Mouse (Mus musculus) heart, embryonic 16.5 days (tissue): ENCODE measurements around the gene Slc11a1. TPM values are rescaled to one million over a fixed set of nuclear protein-coding genes. Genes with fewer than 3 reads are reported as not detected.

Source experiments
- ATAC-seq: fragments of 200-750 bp; cut with Nextera tagmentation; replicated peaks from 2 replicates; pipeline ENCODE4 v1.8.0; 2017; ENCODE audit warnings: moderate number of reproducible peaks; ENCODE audit not compliant: insufficient read depth, low FRiP score; ENCODE audit errors: extremely low read depth
- H3K27ac ChIP-seq: fragments of 300-500 bp; sonication (generic); 2 replicates; pipeline ENCODE4 v1.5.1; 2014; ENCODE audit warnings: mild to moderate bottlenecking, low read length, control low read depth, moderate library complexity
- H3K27me3 ChIP-seq: fragments of 300-500 bp; sonication (generic); 2 replicates; pipeline ENCODE4 v1.6.1; 2014; ENCODE audit warnings: low read length, mixed read lengths; ENCODE audit not compliant: control insufficient read depth, insufficient read depth
- H3K36me3 ChIP-seq: fragments of 300-500 bp; sonication (generic); 2 replicates; pipeline ENCODE4 v1.6.1; 2014; ENCODE audit not compliant: control insufficient read depth, insufficient read depth
- H3K4me1 ChIP-seq: fragments of 300-500 bp; sonication (generic); 2 replicates; pipeline ENCODE4 v1.6.1; 2014; ENCODE audit warnings: low read length, mixed read lengths; ENCODE audit not compliant: control insufficient read depth, insufficient read depth
- H3K4me2 ChIP-seq: fragments of 300-500 bp; sonication (generic); 2 replicates; pipeline ENCODE4 v1.6.1; 2014; ENCODE audit warnings: low read depth, mild to moderate bottlenecking, control low read depth, low read length
- H3K4me3 ChIP-seq: fragments of 300-500 bp; sonication (generic); 2 replicates; pipeline ENCODE4 v1.5.1; 2014; ENCODE audit warnings: mild to moderate bottlenecking, control low read depth, low read length
- H3K9ac ChIP-seq: fragments of 300-500 bp; sonication (generic); 2 replicates; pipeline ENCODE4 v1.6.1; 2014; ENCODE audit warnings: low read length, control low read depth
- H3K9me3 ChIP-seq: fragments of 300-500 bp; sonication (generic); replicated peaks from 2 replicates; pipeline ENCODE4 v1.6.1; 2016; ENCODE audit warnings: low read length; ENCODE audit not compliant: control insufficient read depth
- WGBS: fragments of 180-500 bp; shearing (Covaris S2); extraction: QIAGEN DNeasy Blood & Tissue Kit; methylation state at CpG from one replicate; pipeline ENCODE4 v1.1.7; 2014; 5-methylcytosine and 5-hydroxymethylcytosine counted together
- polyA plus RNA-seq: library from polyadenylated mRNA; unstranded; fragments of >200 nt; fragmentation: Nextera tagmentation; extraction: Ambion mirVana; gene quantifications from 2 replicates; pipeline ENCODE4 v1.2.1, GENCODE M21; 2015

The Slc11a1 gene
- polyA plus RNA-seq, 1 experiment from 2014 or later, result 4.3 TPM

DNA sequence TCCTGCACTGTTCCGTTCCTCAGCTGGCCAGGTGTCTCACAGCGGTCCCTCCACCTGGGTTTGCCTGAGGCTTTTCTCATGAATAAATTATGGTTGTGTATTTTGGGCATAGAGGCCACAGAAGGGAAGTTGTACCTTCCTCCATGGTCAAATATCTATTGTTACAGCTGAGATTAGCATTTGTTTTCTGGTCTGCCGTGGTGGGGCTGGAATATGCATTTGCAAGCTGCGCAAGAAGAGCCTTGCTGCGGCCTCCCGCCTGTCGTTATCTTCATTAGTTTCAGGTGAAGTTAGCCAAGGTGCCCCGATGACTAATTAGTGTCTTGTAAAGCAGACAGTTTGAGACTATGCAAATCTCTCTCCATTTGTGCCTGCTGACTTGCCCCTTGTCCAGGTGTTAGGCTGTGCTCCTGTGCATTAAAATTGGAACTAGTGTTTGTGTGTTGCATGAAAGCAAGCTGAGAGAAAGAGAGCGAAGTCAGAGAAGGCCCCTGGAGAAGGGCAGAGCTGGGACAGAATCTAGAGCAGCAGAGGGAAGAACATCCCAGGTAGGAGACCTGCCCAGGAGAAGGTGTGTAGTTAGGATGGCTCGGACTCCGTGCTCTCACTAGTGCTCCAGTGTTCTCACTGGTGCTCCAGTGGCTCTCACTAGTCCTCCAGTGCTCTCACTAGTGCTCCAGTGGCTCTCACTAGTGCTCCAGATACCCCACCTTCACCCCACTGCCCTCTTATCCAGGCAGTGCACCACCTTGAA lies 30.7 kb upstream of the Slc11a1 start:
- H3K27ac ChIP-seq, result no peak overlapping the region
- H3K9me3 ChIP-seq, result no peaks in the 10 kb centered on the region
- H3K9ac ChIP-seq, result no peak overlapping the region
- H3K4me3 ChIP-seq, result no peak overlapping the region
- H3K4me1 ChIP-seq, result peaks cover 5% of the 10 kb centered on the region; the same call in 1 of the 2 replicates
- no peak for ATAC-seq
- 82% methylated on average over 11 of the region's 11 CpGs for WGBS
- H3K4me2 ChIP-seq, result no peak overlapping the region
- 0 out of 2 replicates have a peak, but pooled peaks cover 2% of the 10 kb centered on the region for H3K36me3 ChIP-seq
- H3K27me3 ChIP-seq, result no peaks in the 10 kb centered on the region

DNA sequence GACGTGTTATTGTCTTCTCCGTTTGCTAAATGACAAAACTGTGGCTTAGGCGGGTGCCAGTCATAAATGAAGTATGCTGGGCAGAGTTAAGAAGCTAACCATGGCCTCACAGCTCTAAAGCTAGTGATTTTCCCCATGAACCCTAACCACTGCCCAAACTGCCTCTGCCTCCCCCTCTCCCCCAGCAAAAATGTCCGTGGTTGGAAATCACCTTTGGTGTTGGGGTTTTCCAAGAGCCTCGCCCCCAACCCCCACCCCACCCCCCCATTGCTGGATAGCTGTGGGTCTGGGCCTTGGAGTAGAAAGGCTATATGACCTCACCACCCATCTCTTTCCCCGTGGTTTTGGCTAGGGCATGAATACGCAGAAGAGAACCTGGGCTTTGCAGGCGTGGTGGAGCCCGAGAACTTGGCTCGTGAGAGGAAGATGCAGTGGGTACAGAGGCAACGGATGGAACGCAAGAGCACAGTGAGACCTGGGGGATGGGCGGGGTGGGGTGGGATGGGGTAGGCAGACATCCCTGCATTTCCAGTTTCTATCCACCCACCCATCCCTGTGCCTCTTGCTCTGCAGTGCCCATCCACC lies 23.7 kb upstream of the Slc11a1 start:
- 84% methylated on average over 13 of the region's 13 CpGs for WGBS

DNA sequence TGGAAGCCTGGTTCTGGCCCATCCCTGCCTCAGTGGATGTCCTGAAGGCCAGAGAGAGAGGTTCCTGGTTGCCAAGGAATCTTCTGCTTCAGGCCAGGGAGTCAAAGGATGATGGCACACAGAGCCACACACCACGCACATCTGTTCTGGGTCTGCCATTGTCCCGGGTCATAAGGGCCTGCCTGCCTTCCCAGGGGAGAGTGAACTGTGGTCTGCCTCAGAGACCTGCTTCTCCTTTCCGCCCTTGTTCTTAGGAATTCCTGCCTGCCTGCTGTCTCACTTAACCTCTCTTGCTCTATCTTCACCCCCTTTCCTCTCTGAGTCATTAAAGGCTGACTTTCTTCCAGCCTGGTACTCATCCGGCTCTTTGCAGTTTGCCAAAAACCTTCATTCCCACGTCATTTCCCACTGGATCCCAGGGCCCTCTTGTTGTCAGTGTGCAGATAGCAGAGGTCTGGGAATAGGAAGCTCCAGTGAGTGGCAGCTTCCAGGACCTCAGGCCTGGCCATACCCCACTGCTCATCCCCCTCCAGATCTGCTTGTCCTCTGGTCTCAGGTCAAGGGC lies 22.4 kb upstream of the Slc11a1 start:
- Histone ChIP-seq H3K9ac (no peak overlapping the region), H3K4me3 (no peak overlapping the region), H3K4me1 (no peaks in the 10 kb centered on the region), H3K27me3 (no peaks in the 10 kb centered on the region), H3K36me3 (peaks cover 21% of the 10 kb centered on the region), H3K4me2 (no peak overlapping the region), H3K27ac (no peak overlapping the region), H3K9me3 (no peaks in the 10 kb centered on the region; the same call in 1 of the 2 replicates)
- ATAC-seq, result peak; percentile 54
- 63% methylated on average over 5 of the region's 5 CpGs for WGBS

More for the DNA sequence above, 23.7 kb upstream of the Slc11a1 start:
- no peak overlapping the region for H3K4me3 ChIP-seq
- H3K4me2 ChIP-seq, result no peak overlapping the region
- peaks cover 21% of the 10 kb centered on the region for H3K36me3 ChIP-seq
- no peak overlapping the region for H3K9ac ChIP-seq
- H3K4me1 ChIP-seq, result no peaks in the 10 kb centered on the region
- H3K27ac ChIP-seq, result no peak overlapping the region
- no peaks in the 10 kb centered on the region for H3K27me3 ChIP-seq
- no peaks in the 10 kb centered on the region for H3K9me3 ChIP-seq
- no peak for ATAC-seq

DNA sequence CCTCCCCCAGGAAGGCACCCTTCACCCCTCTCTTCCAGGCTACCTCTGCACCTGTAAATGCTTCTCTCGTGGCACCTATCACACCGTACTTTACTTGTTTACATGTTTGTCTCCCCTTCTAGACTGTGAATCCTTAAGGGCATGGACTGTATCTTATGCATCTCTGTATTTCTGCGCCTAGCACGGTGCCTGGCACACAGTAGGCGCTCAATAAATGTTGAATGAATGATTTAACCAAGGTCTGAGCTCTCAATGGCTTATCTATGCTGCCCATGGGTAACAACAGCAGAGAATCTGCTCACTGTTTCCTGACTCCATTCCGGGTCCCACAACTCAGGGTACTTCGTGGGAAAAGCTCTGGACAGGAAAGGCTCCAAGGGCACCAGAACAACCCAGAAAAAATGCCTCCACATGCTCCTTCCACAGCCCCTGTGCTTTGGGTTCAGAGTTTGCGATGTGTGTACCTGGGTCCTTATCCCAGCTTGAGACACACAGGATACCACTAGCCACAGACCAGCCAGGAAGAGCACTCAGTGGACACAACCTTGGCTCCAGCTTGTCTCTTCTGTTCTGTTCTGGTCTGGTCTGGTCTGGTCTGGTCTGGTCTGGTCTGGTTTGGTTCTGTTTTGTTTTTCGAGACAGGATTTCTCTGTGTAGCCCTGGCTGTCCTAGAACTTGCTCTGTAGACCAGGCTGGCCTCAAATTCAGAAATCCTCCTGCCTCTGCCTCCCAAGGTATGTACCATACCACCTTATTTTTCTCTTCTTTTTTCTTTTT lies 21.4 kb upstream of the Slc11a1 start:
- H3K27ac ChIP-seq, result no peak overlapping the region
- H3K9me3 ChIP-seq, result no peaks in the 10 kb centered on the region; the same call in 1 of the 2 replicates
- no peak overlapping the region for H3K4me3 ChIP-seq
- no peaks in the 10 kb centered on the region for H3K27me3 ChIP-seq
- H3K4me2 ChIP-seq, result no peak overlapping the region
- H3K36me3 ChIP-seq, result peaks cover 21% of the 10 kb centered on the region
- 88% methylated on average over 9 of the region's 9 CpGs for WGBS
- H3K4me1 ChIP-seq, result no peaks in the 10 kb centered on the region
- ATAC-seq, result no peak
- H3K9ac ChIP-seq, result no peak overlapping the region

DNA sequence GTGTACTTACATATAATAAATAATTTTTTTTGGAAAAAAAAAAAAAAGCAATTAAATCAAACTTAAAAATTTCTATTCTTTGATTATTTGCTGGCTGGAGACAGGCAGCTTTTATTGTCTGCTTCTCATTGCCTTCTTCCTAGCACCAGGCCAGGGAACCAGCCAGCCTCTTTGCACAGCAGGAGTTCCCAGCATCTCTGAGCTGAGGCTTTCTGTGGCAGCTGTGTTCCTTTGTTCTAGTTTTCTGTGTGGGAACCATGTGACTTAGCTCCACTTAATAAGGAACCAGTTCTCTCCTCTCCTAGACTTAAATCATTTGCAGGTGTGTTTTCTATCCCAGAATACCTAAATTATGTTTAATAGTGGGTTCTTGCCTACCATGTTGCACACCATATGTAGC lies 17.5 kb upstream of the Slc11a1 start:
- H3K4me1 ChIP-seq, result no peaks in the 10 kb centered on the region

DNA sequence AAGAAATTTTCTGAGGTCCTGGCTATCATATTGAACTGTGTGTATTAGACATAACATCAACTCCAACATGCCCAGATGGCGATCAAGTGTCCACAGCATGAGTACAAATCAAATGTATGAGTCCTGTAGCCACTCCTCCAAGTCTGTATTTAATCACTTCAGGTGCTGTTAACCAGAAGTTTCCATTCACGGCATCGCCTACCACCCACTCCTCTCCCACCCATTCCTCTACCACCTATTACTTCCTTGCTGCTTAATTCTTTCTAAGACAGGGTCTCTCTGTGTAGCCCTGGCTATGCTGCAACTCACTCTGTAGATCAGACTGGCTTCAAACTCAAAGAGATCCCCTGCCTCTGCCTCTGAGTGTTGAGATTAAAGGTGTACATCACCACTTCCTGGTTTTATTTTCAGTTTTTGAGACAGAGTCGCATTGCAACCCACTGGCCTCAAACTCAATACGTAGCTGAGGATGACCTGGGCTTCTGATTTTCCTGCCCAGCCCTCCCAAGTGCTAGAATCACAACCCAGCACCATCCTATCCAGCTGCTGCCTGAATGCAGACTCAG lies 15.0 kb upstream of the Slc11a1 start:
- WGBS, result 77% methylated on average over 5 of the region's 5 CpGs

More for the DNA sequence above, 17.5 kb upstream of the Slc11a1 start:
- H3K27me3 ChIP-seq, result no peaks in the 10 kb centered on the region
- H3K4me3 ChIP-seq, result no peak overlapping the region
- no peak overlapping the region for H3K27ac ChIP-seq
- no peak overlapping the region for H3K4me2 ChIP-seq
- H3K36me3 ChIP-seq, result peaks cover 8% of the 10 kb centered on the region
- no peak overlapping the region for H3K9ac ChIP-seq
- no peak for ATAC-seq
- no peaks in the 10 kb centered on the region; the same call in 1 of the 2 replicates for H3K9me3 ChIP-seq

DNA sequence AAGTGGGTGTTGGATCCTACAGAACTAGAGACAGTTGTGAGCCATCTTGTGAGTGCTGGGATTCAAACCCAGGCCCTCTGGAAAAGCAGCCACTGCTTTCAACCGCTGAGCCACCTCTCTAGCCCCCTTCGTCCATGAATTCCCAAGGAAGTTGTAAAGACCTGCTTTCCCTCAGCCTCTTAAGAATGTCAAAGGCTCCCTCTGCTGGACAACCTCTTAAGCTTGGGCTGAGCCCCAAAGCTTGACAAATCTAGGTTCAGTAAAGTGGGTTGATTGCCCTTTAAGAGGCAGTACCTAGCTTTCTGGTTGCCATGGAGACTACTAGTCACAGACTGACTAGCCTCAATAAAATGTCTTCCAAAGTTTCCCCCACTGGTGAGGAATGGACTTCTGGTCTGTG lies 13.2 kb upstream of the Slc11a1 start, which contains the start of gene Catip:
Catip (plus strand) TSS at position 297 of the 400 bp plus-strand sequence.
- Histone ChIP-seq H3K27ac (no peak within 1 kb of the TSS), H3K27me3 (no peaks in the 10 kb centered on the region), H3K4me1 (no peaks in the 10 kb centered on the region), H3K9ac (no peak within 1 kb of the TSS), H3K4me2 (no peak within 1 kb of the TSS), H3K9me3 (no peaks in the 10 kb centered on the region; the same call in 1 of the 2 replicates), H3K4me3 (no peak within 1 kb of the TSS), H3K36me3 (no peaks in the 10 kb centered on the region)
- 2% methylated on average over 2 of the region's 2 CpGs for WGBS
- ATAC-seq, result peak; percentile 64; the same call in 1 of the 2 replicates

More for the DNA sequence above, 15.0 kb upstream of the Slc11a1 start:
- H3K9ac ChIP-seq, result no peak overlapping the region
- H3K4me2 ChIP-seq, result no peak overlapping the region
- H3K9me3 ChIP-seq, result no peaks in the 10 kb centered on the region; the same call in 1 of the 2 replicates
- no peaks in the 10 kb centered on the region for H3K27me3 ChIP-seq
- no peak overlapping the region for H3K27ac ChIP-seq
- no peaks in the 10 kb centered on the region for H3K4me1 ChIP-seq
- no peaks in the 10 kb centered on the region for H3K36me3 ChIP-seq
- H3K4me3 ChIP-seq, result no peak overlapping the region
- no peak for ATAC-seq

DNA sequence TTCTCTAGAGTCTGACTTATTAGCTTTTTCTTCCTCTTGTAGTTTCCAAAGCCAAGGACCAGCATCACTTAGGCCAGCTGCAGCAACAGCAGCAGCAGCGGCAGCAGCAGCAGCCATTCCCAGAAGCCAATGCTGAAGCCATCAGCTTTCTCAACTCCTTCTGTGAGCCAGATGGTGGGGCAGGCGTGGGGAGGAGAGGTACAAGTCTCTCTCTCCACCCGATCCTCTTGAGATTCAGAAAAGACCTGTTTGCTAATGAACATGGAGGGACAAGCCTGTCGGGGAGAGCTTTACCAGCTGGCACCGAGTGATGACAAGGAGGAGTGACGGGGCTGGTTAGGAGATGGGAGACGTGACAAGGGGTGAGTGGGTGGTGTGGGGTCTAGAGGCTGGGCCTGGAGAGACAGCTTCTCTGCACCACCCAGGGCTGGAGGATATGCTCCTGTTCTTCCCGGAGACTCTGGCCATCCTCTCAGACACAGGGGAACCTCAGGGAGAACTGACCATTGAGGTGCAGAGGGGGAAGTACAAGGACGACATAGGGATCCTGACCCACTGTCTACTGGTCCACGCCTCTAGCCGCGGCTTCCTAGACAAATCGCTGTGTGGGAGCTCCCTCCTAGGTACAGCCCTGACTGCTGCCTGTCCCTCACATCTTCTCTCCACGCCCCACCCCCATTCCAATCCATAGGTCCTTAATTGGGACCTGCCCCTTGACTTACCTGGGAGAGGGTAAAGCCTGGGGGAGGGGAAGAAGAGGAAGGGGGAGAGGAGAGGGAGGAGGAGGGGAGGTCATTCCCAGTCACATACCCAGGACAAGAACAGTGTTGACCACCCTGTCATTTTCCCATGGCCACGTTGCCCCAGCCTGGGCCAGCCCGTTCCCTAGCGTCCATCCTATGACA lies 12.4 kb upstream of the Slc11a1 start:
- 49% methylated on average over 17 of the region's 17 CpGs for WGBS
- no peak overlapping the region for H3K4me2 ChIP-seq

More for the DNA sequence above, 12.4 kb upstream of the Slc11a1 start:
- H3K27ac ChIP-seq, result no peak overlapping the region
- no peaks in the 10 kb centered on the region for H3K4me1 ChIP-seq
- no peaks in the 10 kb centered on the region for H3K36me3 ChIP-seq
- H3K9ac ChIP-seq, result no peak overlapping the region
- ATAC-seq, result no peak
- H3K9me3 ChIP-seq, result no peaks in the 10 kb centered on the region; the same call in 1 of the 2 replicates
- no peak overlapping the region for H3K4me3 ChIP-seq
- 0 out of 2 replicates have a peak, but pooled peaks cover 1% of the 10 kb centered on the region for H3K27me3 ChIP-seq
